Mouse (Mus musculus) cerebellum, adult 2 months (tissue): ENCODE results near the gene Upk1a.

ENCODE experiments used
- CTCF ChIP-seq: fragments of 200-500 bp; IDR thresholded peaks from 2 replicates; pipeline ENCODE4 v1.5.1; 2011; ENCODE audit warnings: low read depth, mild to moderate bottlenecking, control low read depth, low read length, moderate library complexity, borderline replicate concordance; ENCODE audit not compliant: insufficient read depth
- POLR2A ChIP-seq: fragments of 200-500 bp; IDR thresholded peaks from 2 replicates; pipeline ENCODE4 v1.6.1; 2011; ENCODE audit warnings: low read length, control low read depth, borderline replicate concordance; ENCODE audit not compliant: insufficient read depth

DNA sequence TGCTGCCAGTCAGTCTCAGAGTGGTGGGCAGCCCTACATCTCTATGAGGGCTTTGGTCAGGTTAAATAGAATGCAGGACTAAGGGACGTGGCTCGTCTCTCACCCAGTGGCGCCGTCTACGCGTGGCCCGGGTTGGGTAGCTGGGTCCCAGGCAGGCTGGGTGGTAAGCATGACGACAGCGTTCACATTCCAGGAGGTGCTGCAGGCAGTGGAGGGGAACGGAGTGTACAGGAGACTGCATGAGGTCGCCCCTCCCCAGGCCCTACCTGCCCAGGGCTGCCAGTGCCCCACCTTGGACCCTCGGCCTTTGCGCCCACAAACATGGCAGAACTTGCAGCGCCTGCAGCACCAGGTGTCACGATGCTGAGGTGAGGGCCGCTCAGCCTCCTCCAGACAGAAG lies 31.1 kb downstream of the Upk1a start:
- TF ChIP-seq CTCF (no peak), POLR2A (no peak)
